Mouse (Mus musculus) heart, adult 2 months (tissue): ENCODE measurements around the gene Cttnbp2nl. TPM values are rescaled to one million over a fixed set of nuclear protein-coding genes. Genes with fewer than 3 reads are reported as not detected.

ENCODE experiments used
- DNase-seq, 2 experiments: peaks; one replicate each; pipeline ENCODE4 v3.0.0; 2021
- H3K27ac ChIP-seq: fragments of 200-600 bp; 2 replicates; pipeline ENCODE4 v1.8.1; 2022
- H3K27me3 ChIP-seq: fragments of 200-500 bp; 2 replicates; pipeline ENCODE4 v1.6.1; 2012; ENCODE audit warnings: mild to moderate bottlenecking, low read length, inconsistent platforms, mixed read lengths; ENCODE audit not compliant: control insufficient read depth, insufficient read depth
- H3K36me3 ChIP-seq: fragments of 200-500 bp; 2 replicates; pipeline ENCODE4 v1.6.1; 2012; ENCODE audit warnings: low read length, inconsistent platforms; ENCODE audit not compliant: control insufficient read depth, insufficient read depth
- H3K4me1 ChIP-seq: fragments of 200-500 bp; 2 replicates; pipeline ENCODE4 v1.6.1; 2011; ENCODE audit warnings: low read length; ENCODE audit not compliant: control insufficient read depth, insufficient read depth
- H3K4me3 ChIP-seq: fragments of 200-600 bp; 2 replicates; pipeline ENCODE4 v1.8.1; 2022
- H3K79me2 ChIP-seq: fragments of 200-500 bp; replicated peaks from 2 replicates; pipeline ENCODE4 v1.6.1; 2012; ENCODE audit warnings: mild to moderate bottlenecking, inconsistent platforms, low read length, moderate library complexity, mixed read lengths; ENCODE audit not compliant: control insufficient read depth, insufficient read depth
- H3K9ac ChIP-seq: fragments of 200-500 bp; 2 replicates; pipeline ENCODE4 v1.6.1; 2012; ENCODE audit warnings: low read depth, mild to moderate bottlenecking, control low read depth, inconsistent platforms, low read length, mixed read lengths
- CTCF ChIP-seq: fragments of 200-600 bp; IDR thresholded peaks from 2 replicates; pipeline ENCODE4 v1.8.1; 2022; ENCODE audit warnings: antibody characterized with exemption, mild to moderate bottlenecking, moderate library complexity
- EP300 ChIP-seq: fragments of 200-500 bp; IDR thresholded peaks from 2 replicates; pipeline ENCODE4 v1.6.1; 2011; ENCODE audit warnings: low read depth, low read length, control low read depth; ENCODE audit not compliant: insufficient read depth
- POLR2A ChIP-seq: fragments of 200-500 bp; IDR thresholded peaks from 2 replicates; pipeline ENCODE4 v1.6.1; 2011; ENCODE audit warnings: mild to moderate bottlenecking, low read depth, low read length, control low read depth; ENCODE audit not compliant: insufficient read depth
- WGBS: fragments of 180-500 bp; shearing (Covaris S2); methylation state at CpG from one replicate; pipeline ENCODE4 v1.1.7; 2018; 5-methylcytosine and 5-hydroxymethylcytosine counted together
- intact Hi-C: fragments of 180-260 bp; cut with DNase I; formaldehyde crosslinking; loops from one replicate; pipeline ENCODE4 v1.15.1; 2025
- long read RNA-seq: library from polyadenylated mRNA; stranded (forward); transcript quantifications from one replicate; pipeline ENCODE4 v2.0.0, GENCODE M21; 2021
- polyA plus RNA-seq: library from polyadenylated mRNA; depleted of rRNA; stranded (reverse); fragments of >200 nt; gene quantifications from 2 replicates; pipeline ENCODE4 v1.2.3, GENCODE M21; 2012; rRNA removed
- total RNA-seq, 2 experiments: library from RNA; stranded (reverse); gene quantifications; 2 replicates each; pipeline ENCODE4 v1.2.3; 2021

Cttnbp2nl gene
- total RNA-seq (10 to 100 TPM; 15.3 to 20.9 TPM), polyA plus RNA-seq (3.9 and 4.1 TPM in 2 replicates)
- long read RNA-seq, full-length matches to known transcripts, result 9 of 17 reads
- long read RNA-seq, partial matches to known transcripts, result 0 of 17 reads
- long read RNA-seq, other reads (novel, unspliced or antisense), result 8 of 17 reads

- Histone ChIP-seq H3K36me3 (peaks cover 2% of the 10 kb centered on the region), H3K27ac (peak within 1 kb of the TSS; percentile 97), H3K79me2 (peaks cover 6% of the 10 kb centered on the region), H3K4me1 (peaks cover 14% of the 10 kb centered on the region), H3K4me3 (peak within 1 kb of the TSS; percentile 92), H3K27me3 (no peaks in the 10 kb centered on the region), H3K9ac (peak within 1 kb of the TSS; percentile 91)
- TF ChIP-seq EP300 (peak; percentile 48; the same call in 1 of the 2 replicates), CTCF (no peak), POLR2A (peak; percentile 98)
- DNase-seq, result peak; percentile 99
- intact Hi-C loops, result loop anchor here (2.0 kb wide), 1 partner anchor 16 kb away; no protein-coding TSS in a partner anchor
- WGBS, result 1% methylated on average over 31 of the region's 31 CpGs
Measured at GRCm38 (mm10) chr3:105052937-105053697, at the start of gene Cttnbp2nl. Gene Cttnbp2nl, minus strand, starts transcription at chr3:105053146.

DNA sequence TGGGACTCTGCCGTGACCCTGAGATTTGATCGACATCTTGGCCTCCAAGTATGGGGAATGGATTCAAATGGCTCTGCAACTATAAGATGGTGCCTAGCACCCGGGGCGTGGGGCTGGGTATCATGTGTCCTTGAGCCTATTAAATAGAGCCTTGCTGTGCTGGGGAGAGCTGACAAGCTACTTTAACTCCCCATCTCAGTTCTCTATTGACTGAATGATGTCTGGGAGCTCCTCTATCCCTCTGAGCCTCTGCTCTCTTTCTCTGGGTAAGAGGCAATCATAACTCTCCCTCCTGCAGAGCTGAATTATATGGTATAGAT, 47.3 kb upstream of the Cttnbp2nl start:
- no peaks in the 10 kb centered on the region for H3K27me3 ChIP-seq
- H3K27ac ChIP-seq, result no peak overlapping the region
- H3K79me2 ChIP-seq, result no peaks in the 10 kb centered on the region
- intact Hi-C loops, result no loop called here
- no peak overlapping the region for H3K4me3 ChIP-seq
- H3K4me1 ChIP-seq, result peaks cover 3% of the 10 kb centered on the region; the same call in 1 of the 2 replicates
- no peaks in the 10 kb centered on the region for H3K36me3 ChIP-seq
- 77% methylated on average over 4 of the region's 4 CpGs for WGBS
- H3K9ac ChIP-seq, result no peak overlapping the region
- TF ChIP-seq EP300 (no peak), CTCF (no peak), POLR2A (no peak)
- DNase-seq, result no peak

- no peak for DNase-seq
- Histone ChIP-seq H3K4me3 (no peak overlapping the region), H3K27ac (no peak overlapping the region), H3K27me3 (no peaks in the 10 kb centered on the region), H3K9ac (no peak overlapping the region), H3K79me2 (no peaks in the 10 kb centered on the region), H3K36me3 (no peaks in the 10 kb centered on the region), H3K4me1 (peaks cover 3% of the 10 kb centered on the region; the same call in 1 of the 2 replicates)
- TF ChIP-seq EP300 (no peak), CTCF (no peak), POLR2A (no peak)
- WGBS, result 38% methylated on average over 15 of the region's 15 CpGs
- intact Hi-C loops, result no loop called here
Measured at GRCm38 (mm10) chr3:105099526-105100269, 46.8 kb upstream of the Cttnbp2nl start.

DNA sequence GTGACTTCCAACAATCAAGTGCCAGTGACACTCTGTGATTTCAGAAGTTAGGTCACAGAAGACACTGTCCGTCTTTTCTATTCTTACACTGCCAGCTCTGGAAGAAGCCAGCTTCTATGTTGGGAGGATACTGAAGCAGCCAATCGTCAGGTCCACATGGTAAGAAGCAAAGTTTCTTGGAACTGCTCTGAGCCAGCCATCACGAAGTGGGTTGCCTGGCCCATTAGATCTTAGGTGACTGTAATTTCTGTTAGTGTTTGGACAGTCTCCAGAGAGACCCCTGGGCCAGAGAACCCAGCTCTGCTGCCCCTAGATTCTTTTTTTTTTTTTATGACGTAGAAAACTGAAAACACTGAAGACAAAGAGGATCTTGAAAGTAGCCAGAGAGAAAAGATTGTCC, 44.6 kb upstream of the Cttnbp2nl start:
- Histone ChIP-seq H3K36me3 (no peaks in the 10 kb centered on the region), H3K79me2 (no peaks in the 10 kb centered on the region), H3K27me3 (no peaks in the 10 kb centered on the region), H3K9ac (no peak overlapping the region), H3K4me1 (peaks cover 3% of the 10 kb centered on the region; the same call in 1 of the 2 replicates), H3K4me3 (no peak overlapping the region), H3K27ac (no peak overlapping the region)
- intact Hi-C loops, result no loop called here
- no peak for TF ChIP-seq EP300
- TF ChIP-seq POLR2A, result no peak
- no peak for TF ChIP-seq CTCF
- DNase-seq, result no peak
- 64% methylated on average over 4 of the region's 4 CpGs for WGBS

- Histone ChIP-seq H3K27ac (no peak overlapping the region), H3K4me3 (no peak overlapping the region), H3K36me3 (no peaks in the 10 kb centered on the region), H3K9ac (no peak overlapping the region), H3K79me2 (no peaks in the 10 kb centered on the region), H3K4me1 (peaks cover 4% of the 10 kb centered on the region), H3K27me3 (no peaks in the 10 kb centered on the region)
- no peak for DNase-seq
- no peak for TF ChIP-seq EP300
- TF ChIP-seq CTCF, result no peak
- TF ChIP-seq POLR2A, result no peak
- intact Hi-C loops, result no loop called here
- 71% methylated on average over 5 of the region's 5 CpGs for WGBS
Measured at GRCm38 (mm10) chr3:105095026-105095425, 42.1 kb upstream of the Cttnbp2nl start.
